Mouse (Mus musculus) CH12.LX (cell line): ENCODE results near the gene Gdap2. TPM values are rescaled to one million over a fixed set of nuclear protein-coding genes. Genes with fewer than 3 reads are reported as not detected.

Experiments
- DNase-seq: peaks from one replicate; pipeline ENCODE4 v3.0.0-alpha.2; 2013; ENCODE audit errors: extremely low read depth
- H3K27ac ChIP-seq: 2 replicates; pipeline ENCODE4 v1.5.1; 2012; ENCODE audit warnings: low read depth, mild to moderate bottlenecking, control low read depth, moderate library complexity; ENCODE audit not compliant: insufficient read depth
- H3K27me3 ChIP-seq: replicated peaks from 2 replicates; pipeline ENCODE3; 2012; ENCODE audit warnings: inconsistent platforms
- H3K36me3 ChIP-seq, 2 experiments: replicated peaks in 1 of 2; 2 replicates each; pipeline versions ENCODE3 to v1.6.1; 2012; ENCODE audit warnings: inconsistent platforms in 1 of 2, low read length in 1 of 2, mild to moderate bottlenecking in 1 of 2, mixed read lengths in 1 of 2, moderate library complexity in 1 of 2; ENCODE audit not compliant: control insufficient read depth in 1 of 2, insufficient read depth in 1 of 2
- H3K4me1 ChIP-seq, 2 experiments: 2 replicates each; pipeline ENCODE4 v1.6.1; 2012; ENCODE audit warnings: inconsistent platforms in 1 of 2, moderate library complexity in 1 of 2; ENCODE audit not compliant: insufficient read depth in 2 of 2, control insufficient read depth in 1 of 2
- H3K4me2 ChIP-seq: 2 replicates; pipeline ENCODE4 v1.6.1; 2012; ENCODE audit warnings: low read depth, mild to moderate bottlenecking, control low read depth; ENCODE audit not compliant: poor library complexity, insufficient read depth, severe bottlenecking
- H3K4me3 ChIP-seq, 3 experiments: fragments of 150-350 bp in 1 of 3; sonication (generic) in 1 of 3; replicated peaks in 1 of 3; 2 replicates each; pipeline versions ENCODE3 to v1.5.1; 2011 to 2012; ENCODE audit warnings: low read depth in 2 of 3, low read length in 2 of 3, mild to moderate bottlenecking in 2 of 3, moderate library complexity in 2 of 3, control low read depth in 1 of 3, improper control_type of control experiment in 1 of 3, inconsistent platforms in 1 of 3, mixed read lengths in 1 of 3; ENCODE audit not compliant: poor library complexity in 1 of 3
- H3K79me2 ChIP-seq: replicated peaks from 2 replicates; pipeline ENCODE4 v1.6.1; 2012; ENCODE audit warnings: mild to moderate bottlenecking, moderate library complexity; ENCODE audit not compliant: control insufficient read depth, poor library complexity, insufficient read depth, severe bottlenecking; ENCODE audit errors: extremely low read depth
- H3K9ac ChIP-seq: 2 replicates; pipeline ENCODE4 v1.6.1; 2012; ENCODE audit warnings: low read depth, mild to moderate bottlenecking, control low read depth, moderate library complexity; ENCODE audit not compliant: insufficient read depth
- H3K9me3 ChIP-seq: replicated peaks from 2 replicates; pipeline ENCODE3; 2012; ENCODE audit warnings: low read length, inconsistent platforms, mixed read lengths
- CHD1 ChIP-seq: IDR thresholded peaks from 2 replicates; pipeline ENCODE4 v1.6.1; 2012; ENCODE audit warnings: low read depth, low read length, improper control_type of control experiment, inconsistent platforms
- E2F4 ChIP-seq: IDR thresholded peaks from 2 replicates; pipeline ENCODE4 v1.6.1; 2011; ENCODE audit warnings: low read depth, low read length, improper control_type of control experiment; ENCODE audit not compliant: insufficient replicate concordance
- EP300 ChIP-seq: IDR thresholded peaks from 2 replicates; pipeline ENCODE4 v1.6.1; 2011; ENCODE audit warnings: low read length, improper control_type of control experiment
- GABPA ChIP-seq: IDR thresholded peaks from 2 replicates; pipeline ENCODE4 v1.6.1; 2012; ENCODE audit warnings: low read depth, low read length, improper control_type of control experiment, inconsistent platforms; ENCODE audit not compliant: insufficient replicate concordance
- HCFC1 ChIP-seq: IDR thresholded peaks from 2 replicates; pipeline ENCODE4 v1.6.1; 2012; ENCODE audit warnings: low read depth, mild to moderate bottlenecking, inconsistent platforms, low read length, improper control_type of control experiment
- IRF4 ChIP-seq: IDR thresholded peaks from 2 replicates; pipeline ENCODE4 v1.6.1; 2014; ENCODE audit warnings: low read depth, mild to moderate bottlenecking, inconsistent platforms, low read length, improper control_type of control experiment
- JUN ChIP-seq: IDR thresholded peaks from 2 replicates; pipeline ENCODE4 v1.6.1; 2011; ENCODE audit warnings: low read depth, mild to moderate bottlenecking, low read length, improper control_type of control experiment, moderate library complexity; ENCODE audit not compliant: insufficient read depth
- JUND ChIP-seq: conservative IDR thresholded peaks from 2 replicates; pipeline ENCODE4 v1.6.1; 2011; ENCODE audit warnings: low read depth, low read length, improper control_type of control experiment
- MAFK ChIP-seq: IDR thresholded peaks from 2 replicates; pipeline ENCODE4 v1.6.1; 2011; ENCODE audit warnings: low read length, improper control_type of control experiment; ENCODE audit not compliant: insufficient replicate concordance
- NELFE ChIP-seq: IDR thresholded peaks from 2 replicates; pipeline ENCODE4 v1.6.1; 2011; ENCODE audit warnings: low read depth, low read length, improper control_type of control experiment
- PAX5 ChIP-seq: IDR thresholded peaks from 2 replicates; pipeline ENCODE4 v1.6.1; 2012; ENCODE audit warnings: low read length, inconsistent platforms, mixed read lengths
- POLR2A ChIP-seq: IDR thresholded peaks from 2 replicates; pipeline ENCODE4 v1.6.1; 2011; ENCODE audit warnings: low read depth, mild to moderate bottlenecking, improper control_type of control experiment, low read length
- RAD21 ChIP-seq: IDR thresholded peaks from 2 replicates; pipeline ENCODE4 v1.6.1; 2011; ENCODE audit warnings: low read depth, mild to moderate bottlenecking, low read length, improper control_type of control experiment, moderate library complexity
- RCOR1 ChIP-seq: conservative IDR thresholded peaks from 2 replicates; pipeline ENCODE4 v1.6.1; 2012; ENCODE audit warnings: low read depth, mild to moderate bottlenecking, inconsistent platforms, low read length, improper control_type of control experiment
- SIN3A ChIP-seq: IDR thresholded peaks from 2 replicates; pipeline ENCODE4 v1.6.1; 2012; ENCODE audit warnings: low read length, improper control_type of control experiment, inconsistent platforms
- SMC3 ChIP-seq: IDR thresholded peaks from 2 replicates; pipeline ENCODE4 v1.6.1; 2011; ENCODE audit warnings: low read depth, low read length, improper control_type of control experiment
- ZC3H11A ChIP-seq: IDR thresholded peaks from 2 replicates; pipeline ENCODE4 v1.6.1; 2012; ENCODE audit warnings: low read depth, mild to moderate bottlenecking, inconsistent platforms, low read length, improper control_type of control experiment
- dilution Hi-C: fragments of 300-500 bp; cut with MboI; formaldehyde crosslinking; loops from 2 replicates; pipeline ENCODE4 v1.14.3; 2020; ENCODE audit warnings: low sequenced_read_pairs; ENCODE audit not compliant: extremely low pct_unique_long_range_greater_than_20kb, extremely low pct_ligation_motif_present
- in situ Hi-C: fragments of 300-500 bp; cut with MboI; formaldehyde crosslinking; loops from 3 replicates; pipeline ENCODE4 v1.14.3; 2019; ENCODE audit warnings: low sequenced_read_pairs, low pct_ligation_motif_present, low pct_unique_long_range_greater_than_20kb, mixed read lengths
- polyA plus RNA-seq: library from polyadenylated mRNA; unstranded; fragments of >175 nt; gene quantifications from 2 replicates; pipeline ENCODE4 v1.2.1, GENCODE M21; 2012; ENCODE audit warnings: low read depth; ENCODE audit not compliant: insufficient read length
- total RNA-seq, 2 experiments: library from RNA; depleted of rRNA; stranded (reverse); fragments of 300-350 nt in 1 of 2; fragments of >200 nt in 1 of 2; gene quantifications; 2 replicates each; pipeline ENCODE4 v1.2.3; 2012 to 2014

The Gdap2 gene
- total and polyA plus RNA-seq, 3 experiments: 16.2 to 37.8 (median 16.9) TPM

DNA sequence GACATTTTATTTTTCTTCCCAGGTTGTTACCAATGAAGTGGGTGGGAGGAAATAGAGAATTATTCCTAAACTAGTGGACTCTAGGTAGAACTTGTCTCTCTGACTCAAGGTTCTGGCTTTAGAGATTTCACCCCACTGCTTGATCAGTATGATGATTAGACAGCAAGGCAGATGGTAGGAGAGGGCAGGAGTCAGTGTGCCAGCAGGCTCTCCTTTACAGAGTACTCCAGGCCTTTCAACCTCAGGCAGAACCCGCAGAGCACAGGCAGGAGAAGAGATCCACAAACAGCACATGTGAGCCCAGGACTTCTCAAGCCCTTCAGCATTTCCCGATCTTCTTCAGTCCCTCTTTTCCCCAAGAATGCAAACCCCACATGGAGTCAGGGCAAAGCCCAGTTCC is 43.5 kb upstream of the Gdap2 start:
- TF ChIP-seq ZC3H11A (no peak), GABPA (no peak)
- Histone ChIP-seq H3K27me3 (peaks cover 2% of the 10 kb centered on the region), H3K79me2 (no peaks in the 10 kb centered on the region), H3K4me1 (no peaks in the 10 kb centered on the region; a peak in 1 of 4 replicates), H3K36me3 (no peaks in the 10 kb centered on the region), H3K4me3 (no peak overlapping the region), H3K9me3 (no peaks in the 10 kb centered on the region), H3K4me2 (no peak overlapping the region), H3K27ac (no peak overlapping the region), H3K9ac (no peak overlapping the region)
- in situ Hi-C loops (no loop called here), dilution Hi-C loops (no loop called here)
- DNase-seq: no peak

DNA sequence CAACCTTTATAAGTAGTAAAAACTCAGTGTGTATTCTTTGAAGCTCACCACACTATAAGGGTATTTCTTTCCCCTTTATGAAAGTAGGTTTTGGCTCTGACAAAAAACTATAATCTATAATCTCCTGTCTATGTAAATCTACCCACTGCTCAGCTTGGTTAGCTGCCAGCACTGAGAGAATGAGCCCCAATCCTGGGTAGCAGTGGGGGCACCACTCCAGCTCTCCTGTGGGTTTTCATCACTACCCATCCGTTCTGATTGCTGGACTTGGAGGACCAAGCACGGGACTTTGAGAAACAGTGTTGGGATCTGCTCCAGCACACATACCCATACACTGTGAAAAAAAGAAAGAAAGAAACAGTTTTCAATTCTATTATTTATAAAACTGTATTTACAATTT is 40.2 kb upstream of the Gdap2 start:
- no peak for TF ChIP-seq ZC3H11A
- TF ChIP-seq POLR2A: no peak
- TF ChIP-seq RAD21: no peak
- TF ChIP-seq E2F4: no peak
- TF ChIP-seq HCFC1: no peak
- no peak for TF ChIP-seq NELFE
- no peak for TF ChIP-seq EP300
- TF ChIP-seq JUN: no peak
- no peak for TF ChIP-seq RCOR1
- TF ChIP-seq SMC3: no peak
- no peak for TF ChIP-seq JUND
- TF ChIP-seq CHD1: no peak
- TF ChIP-seq PAX5: no peak
- no peak for TF ChIP-seq IRF4
- dilution Hi-C loops (no loop called here), in situ Hi-C loops (no loop called here)

DNA sequence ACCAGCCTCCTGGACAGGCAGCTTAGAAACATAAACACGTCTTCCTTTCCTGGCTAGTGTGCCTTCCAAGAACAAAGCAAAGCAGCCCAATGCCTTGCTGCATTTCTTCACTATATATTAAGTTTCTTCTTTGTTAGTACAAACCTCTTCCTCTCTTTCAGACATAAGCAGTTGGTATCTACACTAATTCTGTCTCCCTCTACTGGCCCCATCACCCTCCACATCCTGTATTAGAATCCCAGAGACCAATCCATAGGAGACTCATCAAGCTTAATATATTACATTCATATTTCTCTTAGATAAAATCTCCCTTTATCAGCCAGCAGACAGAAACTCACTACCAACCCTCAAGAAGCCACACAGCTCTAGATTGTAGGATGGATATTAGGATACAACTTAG is 39.7 kb upstream of the Gdap2 start:
- in situ Hi-C loops (no loop called here), dilution Hi-C loops (no loop called here)
- H3K36me3 ChIP-seq: no peaks in the 10 kb centered on the region
- H3K79me2 ChIP-seq: no peaks in the 10 kb centered on the region
- no peak overlapping the region for H3K27ac ChIP-seq
- H3K4me2 ChIP-seq: no peak overlapping the region
- no peaks in the 10 kb centered on the region for H3K9me3 ChIP-seq
- no peak for DNase-seq
- H3K4me1 ChIP-seq: no peaks in the 10 kb centered on the region
- no peak overlapping the region for H3K4me3 ChIP-seq
- no peaks in the 10 kb centered on the region for H3K27me3 ChIP-seq
- H3K9ac ChIP-seq: no peak overlapping the region
- TF ChIP-seq SIN3A (no peak), MAFK (no peak)

More for the DNA sequence above, 40.2 kb upstream of the Gdap2 start:
- H3K4me3 ChIP-seq: no peak overlapping the region
- no peaks in the 10 kb centered on the region for H3K9me3 ChIP-seq
- no peak overlapping the region for H3K27ac ChIP-seq
- no peaks in the 10 kb centered on the region for H3K79me2 ChIP-seq
- H3K4me2 ChIP-seq: no peak overlapping the region
- no peak overlapping the region for H3K9ac ChIP-seq
- H3K27me3 ChIP-seq: no peaks in the 10 kb centered on the region
- no peak for DNase-seq
- H3K4me1 ChIP-seq: no peaks in the 10 kb centered on the region
- H3K36me3 ChIP-seq: no peaks in the 10 kb centered on the region
